Mouse (Mus musculus) testis, postnatal 14 days (tissue): ENCODE results near the gene Krtap20-2.
"Not testable (repeated sequence)": the region's sequence is repeated elsewhere in the genome, so short reads cannot be mapped to it uniquely, and the experiment has no call there.

Experiments
- DNase-seq: peaks from one replicate; pipeline ENCODE4 v3.0.0; 2021; ENCODE audit warnings: low spot score

Krtap20-2 gene

DNA sequence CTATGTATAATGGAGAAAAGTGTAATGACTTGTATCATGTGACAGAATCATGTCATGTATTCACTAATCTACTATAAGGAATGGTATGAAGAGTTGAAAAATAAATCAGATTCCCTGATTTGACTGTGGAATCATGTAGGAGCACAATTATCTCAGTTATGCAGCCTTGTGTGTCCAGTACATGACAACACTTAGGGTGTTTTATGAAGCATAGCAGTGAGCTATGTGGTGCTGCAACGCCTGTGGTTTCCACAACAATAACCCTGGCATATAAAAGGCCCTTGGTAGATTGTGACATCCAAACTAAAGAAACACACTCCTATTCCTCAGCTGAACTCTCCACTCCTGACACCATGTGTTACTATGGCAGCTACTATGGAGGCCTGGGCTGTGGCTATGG lies at the start of gene Krtap20-2:
TSS of gene Krtap20-2 (plus strand) at position 301 of the 400 bp plus-strand sequence.
- DNase-seq = no peak

DNA sequence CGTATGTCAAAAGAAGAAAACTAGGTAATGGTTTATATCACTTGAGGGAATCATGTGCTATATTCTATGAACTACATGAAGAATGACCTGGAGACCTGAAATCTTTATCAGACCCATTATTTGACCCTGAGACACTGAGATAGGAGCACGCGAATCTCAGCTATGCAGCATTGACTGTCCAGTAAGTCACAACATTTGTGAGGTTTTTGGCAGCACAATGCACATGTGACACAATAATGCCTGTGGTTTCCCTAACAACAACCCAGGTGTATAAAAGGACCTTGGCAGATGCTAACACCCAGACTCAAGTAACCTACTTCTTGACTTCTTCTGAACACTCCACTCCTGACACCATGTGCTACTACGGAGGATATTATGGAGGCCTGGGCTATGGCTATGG lies 48.0 kb upstream of the Krtap20-2 start, which contains the start of gene Gm9789:
TSS of gene Gm9789 (plus strand) at position 301 of the 400 bp plus-strand sequence.
- no peak for DNase-seq

DNA sequence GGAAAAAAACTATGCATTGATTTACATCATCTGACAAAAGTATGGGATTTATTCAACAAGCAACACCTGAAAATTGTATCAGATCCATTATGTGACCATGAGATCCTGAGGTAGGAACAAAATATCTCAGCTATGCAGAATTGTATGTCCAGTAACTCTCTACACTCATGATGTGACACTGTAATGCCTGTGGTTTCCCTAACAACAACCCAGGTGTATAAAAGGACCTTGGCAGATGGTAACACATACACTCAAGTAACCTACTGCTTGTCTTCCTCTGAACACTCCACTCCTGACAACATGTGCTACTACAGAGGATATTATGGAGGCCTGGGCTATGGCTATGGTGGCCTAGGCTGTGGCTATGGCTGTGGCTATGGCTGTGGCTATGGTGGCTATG lies 36.5 kb upstream of the Krtap20-2 start, which contains the start of gene Gm7735:
TSS of gene Gm7735 (plus strand) at position 301 of the 400 bp plus-strand sequence.
- DNase-seq = not testable (repeated sequence)

DNA sequence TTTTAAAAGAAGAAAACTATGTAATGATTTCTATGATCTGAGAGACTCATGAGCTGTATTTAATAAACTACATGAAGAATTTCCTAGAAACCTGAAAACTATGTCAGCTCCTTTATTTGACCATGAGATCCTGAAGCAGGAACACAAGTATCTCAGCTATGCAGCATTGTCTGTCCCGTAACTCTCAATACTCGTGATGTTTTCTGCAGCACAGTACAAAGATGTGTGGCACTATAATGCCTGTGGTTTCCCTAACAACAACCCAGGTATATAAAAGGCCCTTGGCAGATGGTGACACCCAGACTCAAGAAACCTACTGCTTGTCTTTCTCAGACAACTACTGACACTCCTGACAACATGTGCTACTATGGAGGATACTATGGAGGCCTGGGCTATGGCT lies 31.2 kb upstream of the Krtap20-2 start, which contains the start of gene 1110057P08Rik:
TSS of gene 1110057P08Rik (plus strand) at position 301 of the 400 bp plus-strand sequence.
- DNase-seq = no peak

DNA sequence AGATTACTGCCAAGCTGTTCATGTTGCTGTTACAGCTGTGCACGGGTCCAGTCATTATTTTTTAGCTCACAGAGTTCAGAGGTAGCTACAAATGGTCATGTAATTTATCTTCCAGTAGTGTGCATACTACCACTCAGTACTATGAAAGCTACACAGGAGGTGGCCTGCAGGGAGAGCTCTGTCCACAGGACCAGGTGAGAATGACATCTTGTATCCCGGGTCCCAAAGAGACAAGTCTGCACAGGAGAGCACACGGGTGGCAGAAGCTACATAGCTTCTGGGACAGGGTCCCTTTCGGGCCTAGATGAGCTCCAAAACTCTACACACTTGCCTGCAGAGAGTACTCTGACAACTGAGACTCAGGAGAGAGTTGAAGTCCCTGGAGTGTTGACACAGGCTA lies 17.0 kb upstream of the Krtap20-2 start:
- no peak for DNase-seq
